Mouse (Mus musculus) MEL (cell line): ENCODE data around the gene Ostm1.

ENCODE experiments used
- CTCF ChIP-seq, 3 experiments: IDR thresholded peaks in 2 of 3; conservative IDR thresholded peaks in 1 of 3; 2 replicates each; pipeline ENCODE4 v1.5.1; 2011 to 2012; ENCODE audit warnings: low read length in 3 of 3, low read depth in 2 of 3, mild to moderate bottlenecking in 2 of 3, improper control_type of control experiment in 1 of 3, inconsistent platforms in 1 of 3, mixed read lengths in 1 of 3, moderate library complexity in 1 of 3; ENCODE audit not compliant: control insufficient read depth in 1 of 3, insufficient read depth in 1 of 3, poor library complexity in 1 of 3, severe bottlenecking in 1 of 3
- EP300 ChIP-seq, 2 experiments: IDR thresholded peaks; 2 replicates each; pipeline ENCODE4 v1.6.1; 2011; ENCODE audit warnings: improper control_type of control experiment in 2 of 2, low read length in 2 of 2, low read depth in 1 of 2, mild to moderate bottlenecking in 1 of 2
- MAX ChIP-seq: IDR thresholded peaks from 2 replicates; pipeline ENCODE4 v1.6.1; 2011; ENCODE audit warnings: low read length, improper control_type of control experiment
- MEF2A ChIP-seq: IDR thresholded peaks from 2 replicates; pipeline ENCODE4 v1.6.1; 2014; ENCODE audit warnings: low read depth, mild to moderate bottlenecking, inconsistent platforms, low read length, improper control_type of control experiment; ENCODE audit not compliant: poor library complexity, insufficient replicate concordance, severe bottlenecking; ENCODE audit errors: extremely low read depth
- USF1 ChIP-seq: IDR thresholded peaks from 2 replicates; pipeline ENCODE4 v1.6.1; 2014; ENCODE audit warnings: low read depth, mild to moderate bottlenecking, inconsistent platforms, low read length, improper control_type of control experiment, moderate library complexity

GRCm38 (mm10) chr10:42578281-42578675, 5.3 kb upstream of the Ostm1 start:
- no peak for TF ChIP-seq MEF2A
- no peak for TF ChIP-seq EP300 (IDR thresholded peaks at IDR 0.05; ENCODE audit: low read depth in 1 of 2, low read length in 2 of 2)
- TF ChIP-seq MAX = no peak
- no peak for TF ChIP-seq USF1
- TF ChIP-seq CTCF (IDR thresholded peaks at IDR 0.05 in 2 of 3, conservative IDR thresholded peaks at IDR 0.05 in 1 of 3; ENCODE audit: control insufficient read depth in 1 of 3, insufficient read depth in 1 of 3, low read depth in 2 of 3, low read length in 3 of 3, poor library complexity in 1 of 3, severe bottlenecking in 1 of 3) = no peak
